Mouse (Mus musculus) stomach, postnatal 0 days (tissue): Measurements from ENCODE around the gene Th.

Experiments
- CTCF ChIP-seq: IDR thresholded peaks from 2 replicates; pipeline ENCODE4 v1.5.1; 2016; ENCODE audit warnings: antibody characterized with exemption, low read depth, mild to moderate bottlenecking, moderate library complexity
- EP300 ChIP-seq: optimal IDR thresholded peaks from 2 replicates; pipeline ENCODE3; 2016; ENCODE audit warnings: antibody characterized with exemption

- TF ChIP-seq CTCF, result no peak
- no peak for TF ChIP-seq EP300
Measured at GRCm38 (mm10) chr7:142929516-142929915, 1.4 kb downstream of the Th start.
